Mouse (Mus musculus): ENCODE results near the gene Pbx3. TPM values are rescaled to one million over a fixed set of nuclear protein-coding genes. Genes with fewer than 3 reads are reported as not detected.

The Pbx3 gene
- polyA plus RNA-seq, 1 experiment from 2014 or later, result 10.8 TPM

- WGBS, result 90% methylated on average over 2 of the region's 2 CpGs
- H3K36me3 ChIP-seq (ENCODE audit: control insufficient read depth, insufficient read depth), result 0 out of 2 replicates have a peak, but pooled peaks cover 6% of the 10 kb centered on the region
Measured at GRCm38 (mm10) chr2:34204325-34204724, 168.6 kb downstream of the Pbx3 start.

GRCm38 (mm10) chr2:34193870-34194820 lies 178.8 kb downstream of the Pbx3 start:
- Histone ChIP-seq H3K4me1 (replicated peaks; ENCODE audit: control insufficient read depth, insufficient read depth, low read length) (no peaks in the 10 kb centered on the region), H3K9me3 (ENCODE audit: control insufficient read depth) (no peaks in the 10 kb centered on the region), H3K36me3 (ENCODE audit: control insufficient read depth, insufficient read depth) (no peaks in the 10 kb centered on the region), H3K4me3 (ENCODE audit: low read depth, low read length) (no peak overlapping the region), H3K27ac (ENCODE audit: low read depth, low read length) (no peak overlapping the region), H3K27me3 (replicated peaks; ENCODE audit: control insufficient read depth, insufficient read depth, low read length) (no peaks in the 10 kb centered on the region), H3K4me2 (replicated peaks; ENCODE audit: low read depth) (no peak overlapping the region), H3K9ac (ENCODE audit: low read depth, low read length) (no peak overlapping the region)
- no peak for ATAC-seq
- 80% methylated on average over 8 of the region's 8 CpGs for WGBS
- no peak for TF ChIP-seq CTCF (IDR thresholded peaks at IDR 0.05; ENCODE audit: low read depth)

More at GRCm38 (mm10) chr2:34204325-34204724, 168.6 kb downstream of the Pbx3 start:
- no peak overlapping the region for H3K4me3 ChIP-seq (ENCODE audit: low read depth, low read length)
- H3K4me1 ChIP-seq (replicated peaks; ENCODE audit: control insufficient read depth, insufficient read depth, low read length), result no peaks in the 10 kb centered on the region
- H3K27ac ChIP-seq (ENCODE audit: low read depth, low read length), result no peak overlapping the region
- no peak overlapping the region for H3K9ac ChIP-seq (ENCODE audit: low read depth, low read length)
- no peak overlapping the region for H3K4me2 ChIP-seq (replicated peaks; ENCODE audit: low read depth)
- no peaks in the 10 kb centered on the region for H3K9me3 ChIP-seq (ENCODE audit: control insufficient read depth)
- H3K27me3 ChIP-seq (replicated peaks; ENCODE audit: control insufficient read depth, insufficient read depth, low read length), result no peaks in the 10 kb centered on the region
- TF ChIP-seq CTCF (IDR thresholded peaks at IDR 0.05; ENCODE audit: low read depth), result no peak
- no peak for ATAC-seq

GRCm38 (mm10) chr2:34193276-34193675 lies 179.7 kb downstream of the Pbx3 start:
- Histone ChIP-seq H3K4me1 (replicated peaks; ENCODE audit: control insufficient read depth, insufficient read depth, low read length) (no peaks in the 10 kb centered on the region), H3K4me3 (ENCODE audit: low read depth, low read length) (no peak overlapping the region), H3K27ac (ENCODE audit: low read depth, low read length) (no peak overlapping the region), H3K9me3 (ENCODE audit: control insufficient read depth) (no peaks in the 10 kb centered on the region), H3K27me3 (replicated peaks; ENCODE audit: control insufficient read depth, insufficient read depth, low read length) (no peaks in the 10 kb centered on the region), H3K9ac (ENCODE audit: low read depth, low read length) (no peak overlapping the region), H3K4me2 (replicated peaks; ENCODE audit: low read depth) (no peak overlapping the region), H3K36me3 (ENCODE audit: control insufficient read depth, insufficient read depth) (no peaks in the 10 kb centered on the region)
- TF ChIP-seq CTCF (IDR thresholded peaks at IDR 0.05; ENCODE audit: low read depth), result no peak
- 78% methylated on average over 5 of the region's 5 CpGs for WGBS
- ATAC-seq, result no peak

GRCm38 (mm10) chr2:34187366-34187765 lies 185.6 kb downstream of the Pbx3 start:
- no peak for TF ChIP-seq CTCF (IDR thresholded peaks at IDR 0.05; ENCODE audit: low read depth)
- H3K9ac ChIP-seq (ENCODE audit: low read depth, low read length), result no peak overlapping the region
- H3K27ac ChIP-seq (ENCODE audit: low read depth, low read length), result no peak overlapping the region
- no peaks in the 10 kb centered on the region for H3K27me3 ChIP-seq (replicated peaks; ENCODE audit: control insufficient read depth, insufficient read depth, low read length)
- H3K4me1 ChIP-seq (replicated peaks; ENCODE audit: control insufficient read depth, insufficient read depth, low read length), result no peaks in the 10 kb centered on the region
- 50% methylated on average over 2 of the region's 2 CpGs for WGBS
- H3K4me2 ChIP-seq (replicated peaks; ENCODE audit: low read depth), result no peak overlapping the region
- H3K9me3 ChIP-seq (ENCODE audit: control insufficient read depth), result no peaks in the 10 kb centered on the region
- H3K4me3 ChIP-seq (ENCODE audit: low read depth, low read length), result no peak overlapping the region
- no peaks in the 10 kb centered on the region for H3K36me3 ChIP-seq (ENCODE audit: control insufficient read depth, insufficient read depth)
- ATAC-seq, result no peak

GRCm38 (mm10) chr2:34181600-34181999 lies 191.3 kb downstream of the Pbx3 start:
- no peaks in the 10 kb centered on the region for H3K27me3 ChIP-seq (replicated peaks; ENCODE audit: control insufficient read depth, insufficient read depth, low read length)
- H3K9ac ChIP-seq (ENCODE audit: low read depth, low read length), result no peak overlapping the region
- H3K9me3 ChIP-seq (ENCODE audit: control insufficient read depth), result no peaks in the 10 kb centered on the region
- TF ChIP-seq CTCF (IDR thresholded peaks at IDR 0.05; ENCODE audit: low read depth), result no peak
- WGBS, result 69% methylated on average over 1 of the region's 1 CpGs
- H3K4me2 ChIP-seq (replicated peaks; ENCODE audit: low read depth), result no peak overlapping the region
- H3K36me3 ChIP-seq (ENCODE audit: control insufficient read depth, insufficient read depth), result no peaks in the 10 kb centered on the region; the same call in 1 of the 2 replicates
- no peak for ATAC-seq
- no peak overlapping the region for H3K27ac ChIP-seq (ENCODE audit: low read depth, low read length)
- no peaks in the 10 kb centered on the region for H3K4me1 ChIP-seq (replicated peaks; ENCODE audit: control insufficient read depth, insufficient read depth, low read length)
- H3K4me3 ChIP-seq (ENCODE audit: low read depth, low read length), result no peak overlapping the region

GRCm38 (mm10) chr2:34179299-34179698 lies 193.6 kb downstream of the Pbx3 start:
- Histone ChIP-seq H3K4me1 (replicated peaks; ENCODE audit: control insufficient read depth, insufficient read depth, low read length) (no peaks in the 10 kb centered on the region), H3K4me3 (ENCODE audit: low read depth, low read length) (no peak overlapping the region), H3K27ac (ENCODE audit: low read depth, low read length) (no peak overlapping the region), H3K4me2 (replicated peaks; ENCODE audit: low read depth) (no peak overlapping the region), H3K9ac (ENCODE audit: low read depth, low read length) (no peak overlapping the region), H3K9me3 (ENCODE audit: control insufficient read depth) (no peaks in the 10 kb centered on the region), H3K36me3 (ENCODE audit: control insufficient read depth, insufficient read depth) (no peaks in the 10 kb centered on the region; the same call in 1 of the 2 replicates), H3K27me3 (replicated peaks; ENCODE audit: control insufficient read depth, insufficient read depth, low read length) (no peaks in the 10 kb centered on the region)
- 84% methylated on average over 1 of the region's 1 CpGs for WGBS
- no peak for TF ChIP-seq CTCF (IDR thresholded peaks at IDR 0.05; ENCODE audit: low read depth)
- ATAC-seq, result no peak

Measured in intestine, postnatal 0 days (tissue).